7 mouse cellular contexts compared by ENCODE assay signal in genomic region chr17:56763741-56764250, GRCm38 (mm10). TPM values are rescaled to one million over a fixed set of nuclear protein-coding genes. Genes with fewer than 3 reads are reported as not detected.
A peak's percentile ranks its signal among the peaks of the same experiment; 100 is the strongest.
DNase-seq lines count a peak whose midpoint lies in the region; ATAC-seq and TF ChIP-seq lines count a peak whose summit lies in the region.

No protein-coding gene starts in this region.

- WGBS in forebrain, embryonic 14.5 days = 80% methylated on average over 8 of the region's 8 CpGs
- WGBS in limb, embryonic 15.5 days = 75% methylated on average over 8 of the region's 8 CpGs
- 73% methylated on average over 8 of the region's 8 CpGs for WGBS in stomach, postnatal 0 days

- peaks cover 61% of the 10 kb centered on the region for H3K4me1 ChIP-seq in megakaryocyte, embryonic 14.5 days
- peaks cover 7% of the 10 kb centered on the region for H3K4me1 ChIP-seq in forebrain, embryonic 14.5 days (ENCODE audit: control insufficient read depth, insufficient read depth, low read length)
- peaks cover 31% of the 10 kb centered on the region for H3K4me1 ChIP-seq in limb, embryonic 15.5 days
- H3K4me1 ChIP-seq in stomach, postnatal 0 days (replicated peaks; ENCODE audit: control insufficient read depth, insufficient read depth) = peaks cover 6% of the 10 kb centered on the region

- H3K9me3 ChIP-seq in megakaryocyte, embryonic 14.5 days = no peaks in the 10 kb centered on the region
- no peaks in the 10 kb centered on the region for H3K9me3 ChIP-seq in forebrain, embryonic 14.5 days (replicated peaks; ENCODE audit: control insufficient read depth, low read length)
- no peaks in the 10 kb centered on the region for H3K9me3 ChIP-seq in limb, embryonic 15.5 days
- no peaks in the 10 kb centered on the region for H3K9me3 ChIP-seq in stomach, postnatal 0 days (ENCODE audit: control insufficient read depth, low read length)

- no peak overlapping the region for H3K9ac ChIP-seq in forebrain, embryonic 14.5 days (ENCODE audit: low read length)
- no peak overlapping the region for H3K9ac ChIP-seq in limb, embryonic 15.5 days
- H3K9ac ChIP-seq in stomach, postnatal 0 days (ENCODE audit: low read length) = no peak overlapping the region

- H3K27ac ChIP-seq in forebrain, embryonic 14.5 days (ENCODE audit: low read depth, low read length) = no peak overlapping the region
- H3K27ac ChIP-seq in limb, embryonic 15.5 days = peak overlapping the region; percentile 97
- H3K27ac ChIP-seq in stomach, postnatal 0 days (replicated peaks) = peak overlapping the region; percentile 97

- no peak for ATAC-seq in megakaryocyte, adult 5-6 weeks (ENCODE audit: poor library complexity, severe bottlenecking)
- no peak for ATAC-seq in forebrain, embryonic 14.5 days
- ATAC-seq in limb, embryonic 15.5 days (ENCODE audit: insufficient number of reproducible peaks, low FRiP score, low TSS enrichment, low read depth) = no peak
- no peak for ATAC-seq in stomach, postnatal 0 days (ENCODE audit: low FRiP score, low TSS enrichment)

- H3K36me3 ChIP-seq in megakaryocyte, embryonic 14.5 days (replicated peaks; ENCODE audit: low read length) = peaks cover 24% of the 10 kb centered on the region
- peaks cover 23% of the 10 kb centered on the region for H3K36me3 ChIP-seq in forebrain, embryonic 14.5 days (ENCODE audit: control insufficient read depth, insufficient read depth, low read length)
- H3K36me3 ChIP-seq in limb, embryonic 15.5 days = peaks cover 24% of the 10 kb centered on the region
- H3K36me3 ChIP-seq in stomach, postnatal 0 days (ENCODE audit: control insufficient read depth, insufficient read depth, low read length) = peaks cover 12% of the 10 kb centered on the region; the same call in 1 of the 2 replicates

- no peak for TF ChIP-seq CTCF in stomach, postnatal 0 days (IDR thresholded peaks at IDR 0.05; ENCODE audit: low read depth)

- H3K4me2 ChIP-seq in forebrain, embryonic 14.5 days (ENCODE audit: low read length) = peak overlapping the region; percentile 65
- peak overlapping the region; percentile 79 for H3K4me2 ChIP-seq in limb, embryonic 15.5 days
- peak overlapping the region; percentile 50 for H3K4me2 ChIP-seq in stomach, postnatal 0 days (replicated peaks; ENCODE audit: low read depth)

- DNase-seq in forebrain, embryonic 14.5 days (ENCODE audit: low spot score) = no peak
- no peak for DNase-seq in stomach, postnatal 0 days (ENCODE audit: low spot score)
- no peak for DNase-seq in thymus, adult 18-20 months
- DNase-seq in frontal cortex, postnatal 36 days (ENCODE audit: low spot score in 2 of 2) = no peak

- TF ChIP-seq EP300 in stomach, postnatal 0 days (optimal IDR thresholded peaks at IDR 0.05) = no peak

- H3K27me3 ChIP-seq in megakaryocyte, embryonic 14.5 days (replicated peaks) = peaks cover 18% of the 10 kb centered on the region
- H3K27me3 ChIP-seq in forebrain, embryonic 14.5 days (replicated peaks; ENCODE audit: control insufficient read depth, insufficient read depth, low read length) = no peaks in the 10 kb centered on the region
- H3K27me3 ChIP-seq in limb, embryonic 15.5 days = no peaks in the 10 kb centered on the region
- no peaks in the 10 kb centered on the region for H3K27me3 ChIP-seq in stomach, postnatal 0 days (ENCODE audit: control insufficient read depth, insufficient read depth, low read length)

- H3K4me3 ChIP-seq in megakaryocyte, embryonic 14.5 days (replicated peaks) = peak overlapping the region; percentile 100
- peak overlapping the region; percentile 69 for H3K4me3 ChIP-seq in forebrain, embryonic 14.5 days (ENCODE audit: low read depth, low read length)
- H3K4me3 ChIP-seq in limb, embryonic 15.5 days = peak overlapping the region; percentile 82
- H3K4me3 ChIP-seq in stomach, postnatal 0 days (ENCODE audit: low read depth, low read length) = peak overlapping the region; percentile 75; the same call in 1 of the 2 replicates

RNA-seq across cellular contexts. Expression of gene Dus3l, which starts 0.8 kb away (rescaled TPM):
- polyA plus RNA-seq in megakaryocyte, embryonic 14.5 days (2012; ENCODE audit: insufficient read depth, low replicate concordance) = 29.8 and 33.0 TPM in 2 replicates
- 8.4 and 8.7 TPM in 2 replicates for total RNA-seq in megakaryocyte, adult 5-6 weeks (2015)
- 10.5 and 14.6 TPM in 2 replicates for total RNA-seq in megakaryocyte, adult 5-6 weeks (2017)
- polyA plus RNA-seq in forebrain, embryonic 14.5 days (2014; fragmentation: Nextera tagmentation; extraction: Ambion mirVana) = 48.2 and 57.3 TPM in 2 replicates
- polyA plus RNA-seq in limb, embryonic 15.5 days (2015; fragmentation: Nextera tagmentation; extraction: Ambion mirVana) = 43.9 and 45.5 TPM in 2 replicates
- 22.9 and 24.4 TPM in 2 replicates for polyA plus RNA-seq in stomach, postnatal 0 days (2015; fragmentation: Nextera tagmentation; extraction: Ambion mirVana)

RNA-seq across cellular contexts. Expression of gene Prr22, which starts 6.3 kb away (rescaled TPM):
- polyA plus RNA-seq in megakaryocyte, embryonic 14.5 days (2012; ENCODE audit: insufficient read depth, low replicate concordance) = 2.8 and 12.2 TPM in 2 replicates
- total RNA-seq in megakaryocyte, adult 5-6 weeks (2015) = 0.32 and 0.85 TPM in 2 replicates
- not detected in 2 replicates for total RNA-seq in megakaryocyte, adult 5-6 weeks (2017)
- polyA plus RNA-seq in forebrain, embryonic 14.5 days (2014; fragmentation: Nextera tagmentation; extraction: Ambion mirVana) = 0.42 and 0.52 TPM in 2 replicates
- 0.72 and 1.00 TPM in 2 replicates for polyA plus RNA-seq in limb, embryonic 15.5 days (2015; fragmentation: Nextera tagmentation; extraction: Ambion mirVana)
- 0.38 and 0.65 TPM in 2 replicates for polyA plus RNA-seq in stomach, postnatal 0 days (2015; fragmentation: Nextera tagmentation; extraction: Ambion mirVana)

RNA-seq across cellular contexts. Expression of gene Nrtn, which starts 6.5 kb away (rescaled TPM):
- 2.0 TPM in 1 of 2 replicates, not detected in the other for polyA plus RNA-seq in megakaryocyte, embryonic 14.5 days (2012; ENCODE audit: insufficient read depth, low replicate concordance)
- total RNA-seq in megakaryocyte, adult 5-6 weeks (2015) = not detected in 2 replicates
- total RNA-seq in megakaryocyte, adult 5-6 weeks (2017) = not detected in 2 replicates
- polyA plus RNA-seq in forebrain, embryonic 14.5 days (2014; fragmentation: Nextera tagmentation; extraction: Ambion mirVana) = 0.94 and 1.7 TPM in 2 replicates
- polyA plus RNA-seq in limb, embryonic 15.5 days (2015; fragmentation: Nextera tagmentation; extraction: Ambion mirVana) = 15.2 and 20.5 TPM in 2 replicates
- 32.4 and 37.9 TPM in 2 replicates for polyA plus RNA-seq in stomach, postnatal 0 days (2015; fragmentation: Nextera tagmentation; extraction: Ambion mirVana)

RNA-seq across cellular contexts. Expression of gene Vmac, which starts 46.0 kb away (rescaled TPM):
- 7.9 and 14.9 TPM in 2 replicates for polyA plus RNA-seq in megakaryocyte, embryonic 14.5 days (2012; ENCODE audit: insufficient read depth, low replicate concordance)
- 3.6 and 4.1 TPM in 2 replicates for total RNA-seq in megakaryocyte, adult 5-6 weeks (2015)
- 2.7 and 2.8 TPM in 2 replicates for total RNA-seq in megakaryocyte, adult 5-6 weeks (2017)
- 18.6 and 24.6 TPM in 2 replicates for polyA plus RNA-seq in forebrain, embryonic 14.5 days (2014; fragmentation: Nextera tagmentation; extraction: Ambion mirVana)
- polyA plus RNA-seq in limb, embryonic 15.5 days (2015; fragmentation: Nextera tagmentation; extraction: Ambion mirVana) = 18.1 and 18.2 TPM in 2 replicates
- 19.0 and 22.8 TPM in 2 replicates for polyA plus RNA-seq in stomach, postnatal 0 days (2015; fragmentation: Nextera tagmentation; extraction: Ambion mirVana)

RNA-seq across cellular contexts. Expression of gene Ndufa11, which starts 46.2 kb away (rescaled TPM):
- polyA plus RNA-seq in megakaryocyte, embryonic 14.5 days (2012; ENCODE audit: insufficient read depth, low replicate concordance) = 76.9 and 392 TPM in 2 replicates
- 108 and 113 TPM in 2 replicates for total RNA-seq in megakaryocyte, adult 5-6 weeks (2015)
- total RNA-seq in megakaryocyte, adult 5-6 weeks (2017) = 77.8 and 92.8 TPM in 2 replicates
- polyA plus RNA-seq in forebrain, embryonic 14.5 days (2014; fragmentation: Nextera tagmentation; extraction: Ambion mirVana) = 490 and 613 TPM in 2 replicates
- polyA plus RNA-seq in limb, embryonic 15.5 days (2015; fragmentation: Nextera tagmentation; extraction: Ambion mirVana) = 370 and 405 TPM in 2 replicates
- polyA plus RNA-seq in stomach, postnatal 0 days (2015; fragmentation: Nextera tagmentation; extraction: Ambion mirVana) = 584 and 595 TPM in 2 replicates
